Mouse (Mus musculus): ENCODE measurements at regions not wholly inside any gene's neighbourhood (a gene's known extent, or its start where the extent isn't known, plus 50 kb on each side); places are given as distances from the start of the nearest gene placed in this dataset.

DNA sequence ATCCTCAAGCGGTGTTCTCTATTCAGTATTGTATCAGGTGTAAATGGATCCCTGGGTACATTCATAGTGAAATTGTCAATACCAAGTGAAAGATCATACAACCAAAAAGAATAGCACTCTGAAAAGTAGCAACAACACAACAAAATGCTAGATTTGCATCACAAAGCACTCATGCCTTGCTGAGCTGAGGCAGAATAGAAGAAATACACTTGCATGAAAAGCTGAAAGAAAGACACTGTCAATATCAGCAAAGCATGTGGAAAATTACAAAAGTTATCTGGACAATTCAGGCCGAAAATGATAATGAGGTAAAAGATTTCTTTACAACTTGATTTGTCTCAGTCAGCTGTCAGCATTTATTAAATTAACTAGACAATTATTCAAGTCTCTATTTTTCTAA, 829.6 kb downstream of the Stpg2 start:
- ATAC-seq (ENCODE audit: insufficient number of reproducible peaks, low FRiP score, low TSS enrichment): no peak

DNA sequence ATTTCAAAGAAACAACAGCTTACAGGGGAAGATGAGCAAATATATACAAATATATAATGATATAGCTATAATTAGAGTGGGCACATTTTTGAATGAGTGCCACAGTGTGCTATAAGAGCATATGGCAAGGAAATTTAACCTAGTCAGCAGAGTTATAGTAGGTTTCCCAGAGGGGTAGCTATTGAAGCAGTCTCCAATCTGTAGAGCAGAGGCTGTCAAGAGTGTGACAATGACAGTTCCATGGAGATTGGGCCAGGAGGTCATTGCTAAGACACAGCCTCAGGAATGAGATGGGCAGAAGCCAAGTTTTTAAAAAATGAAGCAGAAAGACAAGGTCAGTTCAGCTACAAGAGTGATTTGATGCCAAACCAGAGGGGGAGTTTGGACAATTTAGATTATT, 839.4 kb downstream of the Stpg2 start:
- ATAC-seq (ENCODE audit: insufficient number of reproducible peaks, low FRiP score, low TSS enrichment): no peak; the same call in 1 of the 2 replicates

DNA sequence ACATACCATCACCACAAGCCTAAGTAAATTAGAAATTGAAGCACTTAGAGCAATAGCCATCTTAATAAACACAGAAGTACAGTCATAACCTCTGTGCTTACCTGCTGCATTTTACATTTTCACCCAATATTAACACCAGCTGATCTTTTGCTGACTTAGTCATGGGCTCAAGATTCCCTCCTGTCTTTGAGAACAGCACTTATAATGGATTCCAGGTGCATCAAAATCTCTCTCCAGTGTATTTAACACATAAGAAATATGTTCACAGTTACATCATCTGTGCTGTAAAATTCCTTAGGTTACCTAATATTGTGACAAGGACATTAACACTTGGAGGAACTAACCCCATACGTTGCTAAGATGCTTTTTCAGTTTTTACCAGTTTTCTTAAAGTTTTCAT, 849.1 kb downstream of the Stpg2 start:
- ATAC-seq (ENCODE audit: insufficient number of reproducible peaks, low FRiP score, low TSS enrichment): no peak

DNA sequence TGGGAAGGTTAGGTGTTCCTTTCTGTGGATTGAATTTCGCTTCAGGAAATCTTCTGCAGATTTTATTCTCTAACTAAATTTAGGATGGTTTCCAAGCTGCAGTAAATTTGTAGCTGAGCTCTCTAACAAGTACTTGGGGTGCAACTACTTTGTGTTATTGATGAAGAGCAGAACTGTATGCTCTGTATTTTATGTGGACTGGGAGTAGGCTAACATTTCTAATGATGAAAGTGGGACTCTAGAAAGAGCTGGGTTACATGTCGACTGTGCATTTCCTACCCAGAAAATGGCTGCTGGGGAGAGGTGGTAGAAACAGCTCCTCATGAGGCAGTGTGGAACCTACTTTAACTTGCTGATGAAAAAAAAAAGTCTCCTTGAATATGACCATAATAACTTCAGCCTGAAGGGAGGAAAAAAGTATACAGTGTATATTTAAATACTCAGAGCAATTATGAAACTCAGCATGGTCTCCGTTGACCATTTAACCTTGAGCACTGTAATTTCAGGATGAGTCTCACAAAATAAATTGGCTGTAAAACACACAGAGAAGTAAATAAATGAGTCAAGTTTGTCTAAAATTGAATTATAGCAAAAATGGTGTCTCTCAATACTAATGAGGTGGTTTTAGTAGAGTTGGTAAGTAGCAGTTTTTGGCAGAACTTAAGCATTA, 852.6 kb downstream of the Stpg2 start:
- no peak for ATAC-seq (ENCODE audit: insufficient number of reproducible peaks, low FRiP score, low TSS enrichment)

DNA sequence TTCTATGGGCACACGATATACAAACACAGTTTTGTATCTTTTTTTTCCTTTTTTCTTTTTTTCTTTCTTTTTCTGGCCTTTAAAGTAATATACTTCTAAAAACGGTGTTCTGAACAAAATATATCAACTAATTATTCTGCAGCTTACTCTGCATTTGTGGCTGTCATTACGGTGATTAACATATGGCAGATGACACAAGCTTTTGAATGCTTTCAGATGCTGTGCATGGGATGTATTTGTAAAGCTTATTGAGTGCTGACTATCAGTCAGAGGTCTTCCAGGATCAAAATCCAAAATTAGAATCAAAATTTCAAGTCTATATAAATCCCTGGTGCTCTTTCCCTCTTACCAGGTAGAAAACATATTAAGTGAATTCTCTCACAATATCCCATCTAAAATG, 853.6 kb downstream of the Stpg2 start:
- ATAC-seq (ENCODE audit: insufficient number of reproducible peaks, low FRiP score, low TSS enrichment): no peak

DNA sequence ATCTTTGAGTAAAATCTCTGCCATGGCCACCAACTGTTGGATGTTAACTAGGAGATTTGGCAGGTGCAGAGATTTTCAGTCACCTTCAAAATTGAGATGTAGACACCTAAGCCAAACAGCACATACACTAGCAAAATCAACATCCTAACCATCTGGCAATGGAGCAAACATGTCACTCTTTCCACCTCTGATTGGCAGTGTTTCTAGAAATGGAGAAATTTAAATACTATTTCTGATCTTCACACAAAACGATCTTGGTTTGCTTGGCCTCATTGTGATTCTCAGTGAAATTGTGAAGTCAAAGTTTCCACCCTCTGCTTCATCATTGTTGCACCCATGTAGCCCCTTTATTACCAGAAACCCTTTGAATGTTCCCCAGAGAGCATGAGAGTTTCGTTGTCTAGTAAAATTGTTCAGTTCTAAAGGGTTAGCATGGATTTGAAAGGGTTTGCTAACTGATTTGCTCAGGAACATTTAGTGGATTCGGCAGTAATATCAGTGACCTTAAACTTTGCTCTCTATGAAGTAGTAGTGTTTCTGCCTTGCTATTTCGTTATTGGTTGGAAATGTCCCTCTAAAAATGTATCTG, 854.1 kb downstream of the Stpg2 start:
- ATAC-seq (ENCODE audit: insufficient number of reproducible peaks, low FRiP score, low TSS enrichment): no peak

DNA sequence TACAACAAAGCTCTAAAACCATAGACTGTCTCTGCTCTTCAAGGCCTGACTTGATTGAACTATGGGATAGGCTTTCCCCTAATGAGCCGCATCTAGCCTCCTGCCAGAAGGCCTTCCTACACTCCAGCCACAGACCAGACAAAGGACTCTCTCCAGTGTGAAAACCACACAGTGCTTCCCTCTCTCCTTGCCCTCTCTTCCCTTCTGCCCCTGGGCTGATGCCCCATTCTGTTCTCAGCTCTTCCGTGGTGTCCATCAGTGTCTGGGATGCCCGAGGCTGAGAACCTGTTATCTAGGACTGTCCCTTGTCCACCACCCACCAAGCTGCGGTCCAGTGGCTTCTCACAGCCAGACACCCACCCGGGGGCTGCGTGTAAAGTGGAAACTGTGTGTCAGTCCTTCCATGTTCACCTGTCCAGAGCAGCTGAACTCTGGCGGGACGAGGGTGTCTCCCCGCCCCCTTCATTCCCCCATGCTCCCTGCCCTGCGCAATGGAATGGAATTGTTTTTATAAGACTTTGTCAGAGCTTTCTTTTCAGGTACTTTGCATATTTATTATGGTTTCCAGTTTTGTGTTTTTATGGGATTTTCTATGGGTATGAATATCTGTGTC, 856.4 kb downstream of the Stpg2 start:
- no peak for ATAC-seq (ENCODE audit: insufficient number of reproducible peaks, low FRiP score, low TSS enrichment)

DNA sequence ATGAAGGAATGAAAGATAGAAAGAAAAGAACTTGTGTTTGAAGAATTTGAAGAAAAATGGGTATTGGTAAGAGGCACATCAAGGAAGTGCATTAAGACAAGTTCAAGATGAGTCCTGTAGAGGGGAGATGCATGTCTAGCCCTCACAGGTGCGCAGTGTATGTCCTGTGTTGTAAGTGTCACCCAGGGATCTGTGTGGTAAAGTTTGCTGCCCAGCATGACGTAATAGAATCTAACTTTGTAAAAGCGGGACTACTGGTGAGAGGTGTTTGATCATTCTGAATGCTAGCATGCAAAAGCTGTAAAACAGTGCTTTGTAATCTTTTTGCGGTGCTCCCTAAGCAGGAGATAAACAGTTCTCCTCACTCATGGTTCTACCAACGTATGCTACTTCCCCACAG, 857.4 kb downstream of the Stpg2 start:
- no peak for ATAC-seq (ENCODE audit: insufficient number of reproducible peaks, low FRiP score, low TSS enrichment)

DNA sequence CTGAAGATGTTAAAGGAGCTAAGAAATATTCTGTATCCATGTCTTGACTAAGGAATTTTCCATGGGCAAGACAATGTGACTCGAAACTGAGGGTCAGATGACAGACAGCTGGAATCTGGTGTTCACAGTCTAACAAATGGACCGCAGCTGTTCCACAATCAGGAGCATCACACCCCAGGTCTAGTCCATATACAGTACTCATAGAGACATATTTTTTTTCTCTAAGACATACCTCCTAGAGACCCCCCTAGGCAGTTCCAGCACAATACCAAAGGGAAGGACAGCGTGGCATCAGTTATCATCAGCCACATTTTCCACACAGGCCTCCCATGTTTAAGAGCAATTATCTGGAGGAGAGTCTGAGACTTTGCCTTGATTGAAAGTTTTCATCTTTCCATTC, 878.8 kb downstream of the Stpg2 start:
- no peak for ATAC-seq (ENCODE audit: insufficient number of reproducible peaks, low FRiP score, low TSS enrichment)

DNA sequence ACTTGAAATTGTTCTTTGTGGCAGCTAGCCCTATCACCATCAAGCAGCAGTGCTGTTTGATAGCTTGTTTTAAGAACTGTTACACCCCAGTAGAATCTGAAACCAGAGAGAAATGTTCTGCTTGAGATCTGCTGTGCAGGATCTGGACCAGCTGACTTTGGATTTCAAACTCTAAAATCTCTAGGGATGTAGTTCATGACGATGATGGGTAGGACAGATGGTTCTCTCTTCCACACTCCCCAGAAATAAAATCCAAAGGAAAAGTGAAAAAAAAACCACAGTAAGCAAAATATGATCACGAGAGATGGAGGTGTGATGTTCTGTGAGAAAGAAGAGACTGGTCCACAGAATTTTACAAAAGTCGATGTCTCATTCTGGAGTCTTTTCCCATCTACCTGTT, 879.9 kb downstream of the Stpg2 start:
- ATAC-seq (ENCODE audit: insufficient number of reproducible peaks, low FRiP score, low TSS enrichment): no peak

DNA sequence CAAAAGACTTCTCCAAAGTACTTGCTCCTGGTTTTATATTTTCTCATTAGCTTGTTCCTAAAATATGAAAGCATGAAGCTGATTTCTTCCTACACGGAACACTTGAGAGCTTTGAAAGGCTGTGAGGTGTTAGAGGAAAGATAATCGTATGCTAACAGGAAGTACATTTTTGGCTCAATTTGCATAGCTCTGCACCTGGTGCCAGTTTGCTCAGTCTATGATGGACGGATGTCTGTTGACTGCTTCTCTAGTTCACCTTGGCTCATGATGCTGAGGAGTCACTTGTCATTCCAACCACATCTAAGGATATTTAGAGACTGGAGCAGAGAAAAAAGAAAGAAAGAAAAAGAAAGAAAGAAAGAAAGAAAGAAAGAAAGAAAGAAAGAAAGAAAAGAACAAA, 882.5 kb downstream of the Stpg2 start:
- ATAC-seq (ENCODE audit: insufficient number of reproducible peaks, low FRiP score, low TSS enrichment): no peak

DNA sequence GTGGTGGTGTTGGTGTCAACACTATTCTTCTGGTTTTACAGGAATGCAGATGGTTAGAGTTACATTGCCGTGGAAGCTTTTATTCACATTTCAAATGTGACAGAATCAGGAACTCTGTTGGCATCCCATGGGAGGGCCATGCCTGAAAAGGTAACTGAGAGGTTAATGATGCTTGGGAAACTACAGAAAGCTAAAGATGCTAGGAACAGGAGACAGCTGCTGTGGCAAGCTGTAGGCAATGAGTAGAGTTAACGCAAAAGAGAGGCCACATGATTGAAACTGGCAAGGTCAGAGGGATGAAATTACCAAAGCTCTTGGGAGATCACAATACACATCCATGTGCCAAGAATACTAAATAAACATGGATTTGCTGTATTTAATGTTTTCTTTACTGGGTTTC, 886.4 kb downstream of the Stpg2 start:
- ATAC-seq (ENCODE audit: insufficient number of reproducible peaks, low FRiP score, low TSS enrichment): no peak

DNA sequence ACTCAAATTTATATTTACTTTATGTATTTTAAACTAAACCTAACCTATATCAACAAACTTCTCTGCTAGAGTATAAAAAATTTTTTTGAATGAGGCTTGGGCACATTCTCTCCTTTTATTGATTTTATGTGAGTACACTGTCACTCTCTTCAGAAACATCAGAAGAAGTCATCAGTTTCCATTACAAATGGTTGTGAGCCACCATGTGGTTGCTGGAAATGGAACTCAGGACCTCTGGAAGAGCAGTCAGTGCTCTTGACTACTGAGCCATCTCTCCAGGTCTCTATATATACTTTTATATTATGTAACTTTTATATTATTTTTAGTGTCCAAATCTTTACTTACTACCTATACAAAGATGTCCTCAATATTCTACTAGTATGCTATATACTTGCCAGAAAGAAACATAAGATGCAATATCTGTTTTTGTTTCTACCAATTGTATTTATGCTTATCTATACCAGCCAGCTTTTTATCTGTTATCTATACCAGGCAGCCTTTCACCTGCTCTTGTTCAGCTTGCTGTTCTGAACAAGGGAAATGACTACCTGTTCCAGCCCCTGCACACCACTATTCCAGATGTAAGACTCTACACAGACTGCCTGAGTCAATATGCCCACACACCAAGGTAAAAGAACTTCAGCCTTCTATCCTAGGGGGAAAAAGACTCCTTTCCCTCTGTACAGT, 891.5 kb downstream of the Stpg2 start:
- ATAC-seq (ENCODE audit: insufficient number of reproducible peaks, low FRiP score, low TSS enrichment): no peak

DNA sequence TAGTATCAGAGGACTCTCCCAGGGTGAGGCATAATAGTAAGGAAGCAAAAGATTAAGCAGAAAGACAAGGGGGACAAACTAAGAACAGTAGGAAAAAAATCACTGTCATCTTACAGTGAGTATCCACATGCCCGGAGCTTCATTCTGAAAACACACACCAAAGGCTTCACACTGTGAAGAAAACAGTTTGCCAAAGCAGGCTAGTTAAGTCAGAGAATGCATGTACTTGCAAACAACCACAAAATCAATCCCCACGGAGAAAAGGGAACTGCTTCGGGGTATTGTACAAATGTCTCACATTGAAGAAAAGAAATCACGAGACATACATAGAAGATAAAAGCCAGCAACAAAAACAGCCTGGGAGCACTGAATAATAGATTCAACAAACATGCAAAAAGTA, 903.9 kb downstream of the Stpg2 start:
- no peak for ATAC-seq (ENCODE audit: insufficient number of reproducible peaks, low FRiP score, low TSS enrichment)

DNA sequence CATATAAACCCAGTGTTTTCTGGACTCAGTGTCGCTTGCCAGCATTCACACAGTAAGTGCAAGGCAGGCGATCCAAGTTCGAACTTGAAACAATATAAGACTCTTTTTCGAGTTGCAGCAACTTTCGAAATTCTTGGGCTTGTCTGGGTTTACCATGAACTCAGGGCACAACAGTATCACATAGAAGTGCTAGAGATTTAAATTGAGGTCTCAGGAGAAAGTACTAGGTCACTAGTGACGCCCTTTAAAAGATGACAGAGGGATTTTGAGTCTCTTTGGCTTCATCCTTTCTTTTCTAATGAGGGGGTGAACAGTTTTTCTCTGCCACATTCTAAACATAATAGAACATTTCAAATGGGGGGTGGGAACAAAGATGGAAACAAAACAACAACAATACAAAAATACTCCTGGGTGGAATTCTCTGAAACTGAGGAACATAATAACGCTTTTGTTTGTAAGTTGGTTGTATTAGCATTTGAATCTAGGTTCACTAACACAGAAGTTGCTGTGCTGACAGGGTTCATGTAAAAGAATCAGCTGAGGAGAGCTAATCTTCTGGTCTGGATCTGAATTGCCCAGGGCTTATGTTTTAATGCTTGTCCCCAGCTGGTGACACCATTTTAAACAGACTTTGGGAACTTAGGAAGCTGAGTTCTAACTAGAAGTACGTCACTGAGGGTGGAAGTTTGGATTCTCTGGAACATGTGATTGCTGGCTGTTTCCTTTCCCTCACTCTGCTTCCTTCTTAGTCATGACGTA, 906.1 kb downstream of the Stpg2 start:
- no peak for ATAC-seq (ENCODE audit: insufficient number of reproducible peaks, low FRiP score, low TSS enrichment)

DNA sequence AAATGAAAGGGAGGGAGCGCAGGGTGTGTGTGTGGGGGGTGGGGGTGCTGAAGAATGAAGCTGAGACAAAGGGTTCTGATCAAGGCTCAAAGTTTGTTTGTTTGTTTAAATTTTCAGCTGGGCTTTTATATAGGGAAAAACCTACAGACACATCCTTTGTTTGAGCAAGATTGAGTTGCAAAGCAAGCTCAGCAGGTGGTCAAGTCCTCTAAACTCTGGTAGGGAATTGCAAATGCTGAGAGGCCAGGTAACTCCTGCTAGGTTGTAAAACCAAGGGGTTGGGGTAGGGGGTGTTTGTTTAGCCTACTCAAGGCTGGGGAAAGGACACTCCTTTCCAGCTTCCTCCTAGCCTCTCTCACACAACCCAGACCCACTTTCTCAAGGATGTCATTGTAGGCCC, 909.6 kb downstream of the Stpg2 start:
- ATAC-seq (ENCODE audit: insufficient number of reproducible peaks, low FRiP score, low TSS enrichment): no peak

DNA sequence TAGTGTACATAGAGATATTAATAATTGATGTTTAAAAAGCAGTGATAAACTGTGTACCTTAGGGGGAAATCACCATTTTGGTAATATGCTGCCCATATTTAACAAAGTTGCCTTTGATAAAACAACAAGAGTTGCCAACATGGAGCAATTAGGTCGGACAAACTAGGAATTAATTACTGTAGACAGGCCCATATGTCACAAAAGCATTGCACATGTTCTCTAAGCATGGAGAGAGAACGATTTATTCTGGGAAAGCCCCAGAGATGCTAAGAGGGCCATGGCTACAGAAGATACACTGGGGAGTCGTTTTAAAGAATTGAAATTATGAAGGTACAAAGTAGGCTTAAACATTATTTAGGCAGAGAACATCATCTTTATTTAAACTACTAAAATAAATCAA, 921.8 kb downstream of the Stpg2 start:
- peak; percentile 92 for ATAC-seq (ENCODE audit: insufficient number of reproducible peaks, low FRiP score, low TSS enrichment)

DNA sequence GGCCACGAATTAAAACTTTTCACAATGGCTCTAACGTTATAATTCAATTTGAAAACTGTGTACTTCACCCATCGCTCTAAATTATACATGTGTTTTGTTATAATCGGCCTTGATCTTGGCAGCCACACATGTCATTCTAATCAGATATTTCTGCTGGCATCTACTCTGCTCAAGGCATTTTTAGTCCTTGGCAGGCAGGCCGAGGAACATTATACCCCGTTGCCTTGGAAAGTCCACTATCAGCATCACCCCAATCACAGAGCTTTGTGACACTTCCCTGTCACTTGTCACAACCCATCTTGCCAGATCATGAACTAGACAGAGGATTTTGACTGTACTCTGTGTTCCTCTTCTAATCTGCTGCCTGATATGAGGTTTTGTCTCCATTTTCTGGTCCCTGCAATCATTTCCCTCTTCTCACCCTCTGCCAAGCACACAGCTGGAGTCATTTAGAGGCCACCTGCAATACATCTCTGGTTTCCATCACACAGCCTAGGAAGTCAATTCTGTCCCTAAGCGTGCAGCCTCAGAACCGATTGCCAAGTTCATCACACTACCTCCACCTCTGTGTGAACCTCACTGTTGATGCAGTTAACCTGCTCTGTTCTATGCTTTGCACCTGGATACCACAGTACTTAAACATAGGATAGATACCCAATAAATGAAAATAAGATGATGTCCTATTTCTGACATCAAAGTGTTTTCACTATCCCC, 923.7 kb downstream of the Stpg2 start:
- ATAC-seq (ENCODE audit: insufficient number of reproducible peaks, low FRiP score, low TSS enrichment): peak; percentile 69

DNA sequence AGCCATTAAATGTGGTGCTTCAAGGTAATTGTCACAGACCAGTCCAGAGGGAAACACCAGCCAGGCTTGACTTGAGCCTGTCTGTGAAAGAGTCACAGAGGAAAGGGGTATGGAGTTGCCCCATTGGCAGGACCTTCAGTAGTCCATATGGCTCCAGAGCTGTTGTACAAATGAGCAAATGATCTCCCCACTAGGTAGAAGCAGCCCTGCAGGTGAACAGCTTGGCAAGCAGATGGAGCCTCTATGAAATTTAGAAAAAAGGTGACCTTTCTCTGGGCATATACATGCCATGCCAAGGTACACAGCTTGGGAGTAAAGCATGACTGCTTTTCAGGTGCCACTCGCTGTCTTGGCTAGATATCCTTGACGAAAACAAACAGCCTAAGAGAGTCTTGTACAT, 938.4 kb downstream of the Stpg2 start:
- peak; percentile 99 for ATAC-seq (ENCODE audit: insufficient number of reproducible peaks, low FRiP score, low TSS enrichment)
